Mouse (Mus musculus) liver, embryonic 14.5 days (tissue): Measurements from ENCODE around the gene Bank1.

Source experiments
- CTCF ChIP-seq: IDR thresholded peaks from 2 replicates; pipeline ENCODE4 v1.5.1; 2016; ENCODE audit warnings: antibody characterized with exemption, low read depth, control low read depth
- EP300 ChIP-seq: IDR thresholded peaks from 2 replicates; pipeline ENCODE4 v1.6.1; 2016; ENCODE audit warnings: antibody characterized with exemption, low read depth

- no peak for TF ChIP-seq CTCF
- TF ChIP-seq EP300, result peak; percentile 30; the same call in 1 of the 2 replicates
Measured at GRCm38 (mm10) chr3:136037254-136037653, 288.6 kb downstream of the Bank1 start.
